Mouse (Mus musculus): ENCODE data around the gene Usp22.

- TF ChIP-seq CTCF (IDR thresholded peaks at IDR 0.05; ENCODE audit: insufficient read depth, low read depth, low read length) (no peak), POLR2A (IDR thresholded peaks at IDR 0.05; ENCODE audit: insufficient read depth, low read depth, low read length) (no peak)
Observed at GRCm38 (mm10) chr11:61212102-61212501, 37.2 kb upstream of the Usp22 start.

Measured in olfactory bulb, adult 2 months (tissue).